Mouse (Mus musculus) lung, postnatal 36 days (tissue): ENCODE data around the gene Casc1.
A peak's percentile ranks its signal among the peaks of the same experiment; 100 is the strongest.
"Not testable (repeated sequence)": the region's sequence is repeated elsewhere in the genome, so short reads cannot be mapped to it uniquely, and the experiment has no call there.

Experiments used
- DNase-seq: peaks from one replicate; pipeline ENCODE4 v3.0.0; 2022; ENCODE audit warnings: mixed read lengths

Gene Casc1

DNA sequence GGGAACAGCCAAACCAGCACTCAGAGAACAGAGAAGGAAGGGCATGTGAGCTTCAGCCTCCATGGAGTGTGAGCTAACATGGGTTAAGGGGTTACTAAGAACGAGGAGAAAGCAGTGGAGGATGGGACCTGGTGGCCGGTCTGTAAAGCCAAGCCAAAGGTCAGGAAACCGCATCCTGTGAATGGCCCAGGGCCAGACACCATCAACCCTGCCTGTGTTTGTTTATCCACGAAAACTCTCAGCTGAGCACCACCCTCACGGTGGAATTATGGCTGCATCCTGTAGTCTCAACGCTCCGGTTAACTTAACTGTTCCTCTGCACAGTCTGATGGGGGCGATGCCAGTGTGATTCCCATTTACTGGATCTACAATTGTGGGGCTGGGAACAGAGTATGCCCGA lies 75.0 kb downstream of the Casc1 start:
- DNase-seq: peak; percentile 26

DNA sequence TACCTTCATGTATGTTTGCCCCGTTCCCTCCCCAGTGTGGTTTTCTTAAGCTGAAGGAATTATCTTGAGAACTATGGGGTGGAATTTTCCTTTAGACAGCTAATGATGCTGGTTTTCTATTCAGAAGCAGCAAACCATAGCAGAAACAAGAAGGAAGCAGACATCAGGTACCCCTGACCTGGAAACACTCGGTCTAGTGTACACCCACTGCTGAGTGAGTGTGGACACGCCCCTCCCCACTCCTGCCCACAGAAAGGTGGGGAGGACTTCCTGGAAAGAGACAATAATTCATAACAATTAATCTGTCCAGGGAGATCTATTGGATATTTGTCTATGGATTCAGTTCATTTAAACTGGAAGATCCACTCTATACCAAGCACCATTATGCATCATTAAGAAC lies 75.5 kb downstream of the Casc1 start:
- DNase-seq: no peak

DNA sequence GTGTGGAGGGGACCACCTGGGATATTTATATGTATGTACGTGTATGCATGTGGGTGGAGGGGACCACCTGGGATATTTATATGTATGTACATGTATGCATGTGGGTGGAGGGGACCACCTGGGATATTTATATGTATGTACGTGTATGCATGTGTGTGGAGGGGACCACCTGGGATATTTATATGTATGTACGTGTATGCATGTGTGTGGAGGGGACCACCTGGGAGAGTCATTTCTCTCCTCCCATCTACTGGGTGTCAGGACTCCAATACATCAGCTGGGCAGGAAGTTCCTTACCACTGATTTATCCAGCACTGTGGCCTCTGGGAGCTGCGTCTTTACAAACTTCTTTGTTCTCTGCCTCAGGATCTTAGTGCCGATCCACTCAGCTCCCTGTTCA lies 77.8 kb downstream of the Casc1 start:
- not testable (repeated sequence) for DNase-seq

DNA sequence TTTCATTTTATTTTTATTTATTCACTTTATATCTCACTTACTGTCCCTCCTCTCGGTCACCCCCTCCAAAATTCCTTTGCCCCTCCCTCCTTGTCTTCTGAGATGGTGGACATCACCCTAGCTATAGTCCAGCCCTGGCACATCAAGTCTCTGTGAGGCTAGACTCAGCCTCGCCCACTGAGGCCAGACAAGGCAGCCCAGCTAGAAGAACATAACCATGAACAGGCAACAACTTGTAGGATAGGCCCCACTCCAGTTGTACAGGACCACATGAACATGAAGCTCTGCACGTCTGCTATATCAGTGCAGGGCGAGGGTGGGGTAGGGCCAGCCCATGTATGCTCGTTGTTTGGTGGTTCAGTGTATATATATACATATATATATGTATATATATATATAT lies 78.8 kb downstream of the Casc1 start:
- DNase-seq: no peak

DNA sequence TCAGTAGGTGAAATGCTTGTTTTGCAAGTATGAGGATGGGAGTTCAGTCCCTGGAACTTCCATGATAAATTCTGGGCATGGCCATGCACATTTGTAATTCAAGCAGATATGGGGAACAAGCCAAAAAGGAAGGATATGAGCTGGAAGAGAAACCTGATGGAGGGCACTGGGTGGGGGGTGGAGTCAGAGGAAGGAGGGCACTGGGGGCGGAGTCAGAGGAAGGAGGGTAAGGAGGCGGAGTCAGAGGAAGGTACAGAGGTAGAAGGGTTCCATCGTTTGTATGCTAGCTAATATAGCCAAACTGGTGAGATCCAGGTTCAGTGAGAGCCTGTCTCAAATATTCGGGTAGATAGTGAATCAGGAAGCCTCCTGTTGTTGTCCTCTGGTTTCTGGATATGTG lies 81.2 kb downstream of the Casc1 start:
- DNase-seq: no peak

DNA sequence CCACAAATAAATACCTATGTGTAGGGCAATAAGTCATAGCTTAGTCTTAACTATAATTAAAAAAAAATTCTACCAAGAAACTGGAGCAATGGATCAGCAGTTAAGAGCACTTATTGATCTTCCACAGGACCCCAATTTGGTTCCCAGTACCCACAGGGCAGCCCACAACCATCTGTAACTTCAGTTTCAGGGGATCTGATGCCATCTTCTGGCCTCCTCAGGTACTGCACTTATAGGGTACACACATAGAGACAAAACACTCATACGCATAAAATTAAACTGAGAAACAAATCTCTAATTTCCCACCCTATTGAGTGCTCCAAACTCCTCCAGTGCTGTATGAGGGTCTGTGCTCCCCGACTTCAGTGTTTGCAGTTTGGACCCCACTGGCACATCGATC lies 83.2 kb downstream of the Casc1 start:
- no peak for DNase-seq

DNA sequence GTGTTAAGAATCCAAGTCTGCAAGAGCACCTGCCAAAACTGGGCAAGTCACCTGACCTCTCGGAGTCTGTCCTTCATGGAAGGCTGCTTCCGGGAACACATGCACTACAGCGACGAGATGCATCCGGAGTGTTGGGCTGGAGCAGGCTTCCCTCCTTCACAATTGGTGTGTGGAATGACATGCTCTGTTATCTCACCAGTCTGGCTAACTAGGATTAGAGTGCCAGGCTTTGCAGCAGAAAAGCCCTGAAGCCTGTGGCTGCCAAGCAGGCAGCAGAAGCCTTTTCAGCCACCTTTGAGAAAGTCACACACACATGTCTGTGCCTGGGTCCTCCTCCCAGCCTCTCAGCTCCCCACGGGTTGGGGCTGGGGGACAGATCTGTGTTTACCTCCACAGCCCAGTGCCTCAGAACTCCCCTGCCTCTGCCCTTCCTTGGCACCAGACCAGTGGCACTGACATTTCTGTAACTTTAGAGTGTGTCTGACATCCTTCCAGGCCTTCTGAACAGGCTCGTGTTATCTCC lies 85.2 kb downstream of the Casc1 start:
- DNase-seq: peak; percentile 10
